Comparison of ENCODE assay signal across 17 mouse cellular contexts in genomic region chr12:15897539-15897938, GRCm38 (mm10).
A peak's percentile ranks its signal among the peaks of the same experiment; 100 is the strongest.
DNase-seq lines count a peak whose midpoint lies in the region; ATAC-seq lines count a peak whose summit lies in the region.
"Had no signal": no experiment of that assay in that cellular context is flagged by ENCODE, and none has a peak within 500 bp of the region (broad histone marks: within the 10 kb centered on the region; RNA-seq: fewer than 3 reads in every experiment).

No protein-coding gene starts in this region.

- no peaks in the 10 kb centered on the region for H3K9me3 ChIP-seq in hindbrain, embryonic 16.5 days (ENCODE audit: control insufficient read depth, low read length)
- H3K9me3 ChIP-seq in hindbrain, embryonic 12.5 days (replicated peaks), result no peaks in the 10 kb centered on the region
- H3K9me3 ChIP-seq: heart, embryonic 13.5 days; neural tube, embryonic 15.5 days; stomach, embryonic 15.5 days had no signal

- H3K27me3 ChIP-seq in hindbrain, embryonic 16.5 days (replicated peaks; ENCODE audit: control insufficient read depth, insufficient read depth, low read length), result no peaks in the 10 kb centered on the region
- H3K27me3 ChIP-seq in hindbrain, embryonic 12.5 days, result no peaks in the 10 kb centered on the region
- H3K27me3 ChIP-seq: heart, embryonic 13.5 days; neural tube, embryonic 15.5 days; stomach, embryonic 15.5 days had no signal

- ATAC-seq in hindbrain, embryonic 16.5 days, result peak; percentile 52; the same call in 1 of the 2 replicates
- ATAC-seq in hindbrain, embryonic 12.5 days (ENCODE audit: low FRiP score), result no peak
- no peak for ATAC-seq in activated CD4-positive, CD25-positive, alpha-beta regulatory T cell, adult 4 months

- peaks cover 3% of the 10 kb centered on the region; the same call in 1 of the 2 replicates for H3K4me1 ChIP-seq in hindbrain, embryonic 16.5 days (ENCODE audit: control insufficient read depth, insufficient read depth, low read depth, low read length)
- H3K4me1 ChIP-seq in hindbrain, embryonic 12.5 days, result no peaks in the 10 kb centered on the region
- H3K4me1 ChIP-seq: stomach, embryonic 15.5 days had no signal

- 84% methylated on average over 2 of the region's 2 CpGs for WGBS in hindbrain, embryonic 16.5 days
- WGBS in hindbrain, embryonic 12.5 days, result 77% methylated on average over 2 of the region's 2 CpGs

- H3K4me3 ChIP-seq in hindbrain, embryonic 16.5 days (ENCODE audit: low read length), result no peak overlapping the region
- no peak overlapping the region for H3K4me3 ChIP-seq in hindbrain, embryonic 12.5 days
- H3K4me3 ChIP-seq: erythroblast, embryonic 14.5 days; heart, embryonic 13.5 days; neural tube, embryonic 15.5 days; stomach, embryonic 15.5 days had no signal

- no peaks in the 10 kb centered on the region for H3K36me3 ChIP-seq in hindbrain, embryonic 16.5 days (ENCODE audit: control insufficient read depth, insufficient read depth, low read length)
- no peaks in the 10 kb centered on the region for H3K36me3 ChIP-seq in hindbrain, embryonic 12.5 days
- H3K36me3 ChIP-seq: heart, embryonic 13.5 days; neural tube, embryonic 15.5 days; stomach, embryonic 15.5 days had no signal

- no peak overlapping the region for H3K9ac ChIP-seq in hindbrain, embryonic 16.5 days (ENCODE audit: low read depth, low read length)
- no peak overlapping the region for H3K9ac ChIP-seq in hindbrain, embryonic 12.5 days
- H3K9ac ChIP-seq: heart, embryonic 13.5 days; lung, embryonic 14.5 days; neural tube, embryonic 15.5 days; stomach, embryonic 15.5 days had no signal

- no peak overlapping the region for H3K4me2 ChIP-seq in hindbrain, embryonic 16.5 days (ENCODE audit: low read length)
- no peak overlapping the region for H3K4me2 ChIP-seq in hindbrain, embryonic 12.5 days (replicated peaks)
- H3K4me2 ChIP-seq: heart, embryonic 13.5 days; lung, embryonic 14.5 days; neural tube, embryonic 15.5 days; stomach, embryonic 15.5 days had no signal

- no peak overlapping the region for H3K27ac ChIP-seq in hindbrain, embryonic 16.5 days (ENCODE audit: low read depth, low read length)
- H3K27ac ChIP-seq in hindbrain, embryonic 12.5 days, result no peak overlapping the region
- H3K27ac ChIP-seq: heart, embryonic 13.5 days; macrophage; neural tube, embryonic 15.5 days; stomach, embryonic 15.5 days had no signal

- DNase-seq in brain, adult 2 months (ENCODE audit: low read depth, low spot score), result peak; percentile 33
- peak; percentile 8 to 19 for DNase-seq in frontal cortex, postnatal 10 days (ENCODE audit: low spot score in 2 of 2)
- DNase-seq in retina, adult 2 months (ENCODE audit: low read depth, low spot score), result peak; percentile 16
- no peak for DNase-seq in adrenal gland, postnatal 4 days (ENCODE audit: low spot score in 2 of 2)
- DNase-seq: adrenal gland, postnatal 14 days; heart, postnatal 4 days; liver; lung, embryonic 14.5 days; thymus, postnatal 14 days had no signal

Comparison
In these comparisons a context has a peak if more than half of its experiments do, and no peak if none do; other contexts are left out.
1. DNase-seq: peak in brain, adult 2 months (single experiment), frontal cortex, postnatal 10 days (2 of 2) and retina, adult 2 months (single experiment); none in adrenal gland, postnatal 4 days (0 of 2).